23 mouse cellular contexts compared by ENCODE assay signal in the genomic region with DNA sequence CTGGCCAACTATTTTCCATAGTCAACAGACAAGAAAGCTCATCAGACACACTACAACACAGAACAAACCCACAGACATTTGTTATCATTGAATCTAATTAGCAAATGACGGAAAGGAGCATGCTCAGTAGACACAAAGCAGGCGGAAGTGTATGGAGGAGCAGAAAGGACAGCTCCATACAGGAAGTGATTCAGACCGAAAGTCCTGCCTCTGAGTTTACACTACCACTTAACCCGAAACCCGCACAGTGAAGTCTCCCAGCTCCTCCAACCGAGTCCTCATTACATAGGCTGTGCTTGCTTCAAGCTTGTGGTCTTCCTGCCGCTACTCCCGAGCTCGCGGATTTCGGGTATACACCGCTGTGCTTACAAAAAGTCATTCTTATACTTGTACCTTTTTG. TPM values are rescaled to one million over a fixed set of nuclear protein-coding genes. Genes with fewer than 3 reads are reported as not detected.
DNase-seq lines count a peak whose midpoint lies in the region; ATAC-seq and TF ChIP-seq lines count a peak whose summit lies in the region.
"Had no signal": no experiment of that assay in that cellular context is flagged by ENCODE, and none has a peak within 500 bp of the region (broad histone marks: within the 10 kb centered on the region; RNA-seq: fewer than 3 reads in every experiment).

No protein-coding gene starts in this region.

- H3K9ac ChIP-seq in lung, postnatal 0 days (replicated peaks; ENCODE audit: low read depth): no peak overlapping the region
- no peak overlapping the region for H3K9ac ChIP-seq in midbrain, embryonic 11.5 days (ENCODE audit: low read length)
- no peak overlapping the region for H3K9ac ChIP-seq in intestine, embryonic 16.5 days (ENCODE audit: low read depth, low read length)
- H3K9ac ChIP-seq: forebrain, embryonic 12.5 days; heart, embryonic 15.5 days; liver, embryonic 12.5 days; lung, embryonic 14.5 days had no signal

- H3K4me1 ChIP-seq in heart, embryonic 10.5 days: peaks cover 23% of the 10 kb centered on the region
- peaks cover 4% of the 10 kb centered on the region; the same call in 1 of the 2 replicates for H3K4me1 ChIP-seq in lung, postnatal 0 days (ENCODE audit: insufficient read depth, low read depth, low read length)
- peaks cover 14% of the 10 kb centered on the region for H3K4me1 ChIP-seq in midbrain, embryonic 11.5 days (ENCODE audit: control insufficient read depth, insufficient read depth, low read length)
- H3K4me1 ChIP-seq in intestine, embryonic 16.5 days (ENCODE audit: control insufficient read depth, insufficient read depth, low read length): no peaks in the 10 kb centered on the region

- no peak overlapping the region for H3K4me3 ChIP-seq in heart, embryonic 10.5 days
- no peak overlapping the region for H3K4me3 ChIP-seq in lung, postnatal 0 days (ENCODE audit: low read depth, low read length)
- no peak overlapping the region for H3K4me3 ChIP-seq in midbrain, embryonic 11.5 days (ENCODE audit: low read depth, low read length)
- H3K4me3 ChIP-seq in intestine, embryonic 16.5 days (ENCODE audit: low read length): no peak overlapping the region
- H3K4me3 ChIP-seq: forebrain, embryonic 12.5 days; heart, embryonic 15.5 days; limb, embryonic 10.5 days; liver, embryonic 12.5 days; midbrain, embryonic 10.5 days had no signal

- TF ChIP-seq EP300 in lung, postnatal 0 days (IDR thresholded peaks at IDR 0.05): no peak

- 86% methylated on average over 12 of the region's 12 CpGs for WGBS in heart, embryonic 10.5 days
- 80% methylated on average over 12 of the region's 12 CpGs for WGBS in lung, postnatal 0 days
- 94% methylated on average over 12 of the region's 12 CpGs for WGBS in midbrain, embryonic 11.5 days
- WGBS in intestine, embryonic 16.5 days: 83% methylated on average over 12 of the region's 12 CpGs

- H3K27ac ChIP-seq in heart, embryonic 10.5 days: no peak overlapping the region
- no peak overlapping the region for H3K27ac ChIP-seq in lung, postnatal 0 days (ENCODE audit: low read length)
- no peak overlapping the region for H3K27ac ChIP-seq in midbrain, embryonic 11.5 days (ENCODE audit: low read depth, low read length)
- no peak overlapping the region for H3K27ac ChIP-seq in intestine, embryonic 16.5 days (ENCODE audit: low read length)
- H3K27ac ChIP-seq: forebrain, embryonic 12.5 days; hindbrain, postnatal 0 days; limb, embryonic 10.5 days; liver, embryonic 12.5 days; macrophage; midbrain, embryonic 10.5 days had no signal

- H3K36me3 ChIP-seq in heart, embryonic 10.5 days: peaks cover 11% of the 10 kb centered on the region; the same call in 1 of the 2 replicates
- 0 out of 2 replicates have a peak, but pooled peaks cover 11% of the 10 kb centered on the region for H3K36me3 ChIP-seq in lung, postnatal 0 days (ENCODE audit: insufficient read depth, low read length)
- H3K36me3 ChIP-seq in midbrain, embryonic 11.5 days (ENCODE audit: control insufficient read depth, insufficient read depth, low read length): peaks cover 5% of the 10 kb centered on the region; the same call in 1 of the 2 replicates
- no peaks in the 10 kb centered on the region for H3K36me3 ChIP-seq in intestine, embryonic 16.5 days (ENCODE audit: control insufficient read depth, insufficient read depth, low read length)
- H3K36me3 ChIP-seq: heart, embryonic 15.5 days; liver, embryonic 12.5 days had no signal

- DNase-seq in heart, adult 11 months: peak; percentile 92
- DNase-seq in heart, embryonic 10.5 days (ENCODE audit: low spot score): no peak
- peak; percentile 20 for DNase-seq in lung, postnatal 36 days
- DNase-seq in lung, postnatal 0 days (ENCODE audit: low spot score): no peak
- no peak for DNase-seq in midbrain, embryonic 11.5 days (ENCODE audit: low spot score, missing footprints)
- DNase-seq in kidney, adult 18-20 months: no peak
- DNase-seq: adrenal gland, postnatal 36 days; cerebellum, adult 18-20 months; cerebellum, postnatal 36 days; kidney, adult 9 months; kidney, postnatal 36 days; lung, embryonic 14.5 days; thymus, postnatal 36 days had no signal

- no peaks in the 10 kb centered on the region for H3K27me3 ChIP-seq in heart, embryonic 10.5 days (ENCODE audit: insufficient read depth, poor library complexity, severe bottlenecking)
- no peaks in the 10 kb centered on the region for H3K27me3 ChIP-seq in lung, postnatal 0 days (replicated peaks; ENCODE audit: insufficient read depth, low read length)
- no peaks in the 10 kb centered on the region for H3K27me3 ChIP-seq in midbrain, embryonic 11.5 days (ENCODE audit: control insufficient read depth, insufficient read depth, low read length)
- H3K27me3 ChIP-seq in intestine, embryonic 16.5 days (replicated peaks; ENCODE audit: control insufficient read depth, insufficient read depth, low read length): no peaks in the 10 kb centered on the region
- H3K27me3 ChIP-seq: forebrain, embryonic 12.5 days; heart, embryonic 15.5 days; liver, embryonic 12.5 days had no signal

- H3K9me3 ChIP-seq in heart, embryonic 10.5 days: no peaks in the 10 kb centered on the region
- no peaks in the 10 kb centered on the region for H3K9me3 ChIP-seq in lung, postnatal 0 days (ENCODE audit: low read length)
- no peaks in the 10 kb centered on the region; the same call in 1 of the 2 replicates for H3K9me3 ChIP-seq in midbrain, embryonic 11.5 days (ENCODE audit: control insufficient read depth, low read length)
- no peaks in the 10 kb centered on the region for H3K9me3 ChIP-seq in intestine, embryonic 16.5 days (ENCODE audit: control insufficient read depth, low read length)
- H3K9me3 ChIP-seq: forebrain, embryonic 12.5 days; G1E; heart, embryonic 15.5 days; limb, embryonic 10.5 days; liver, embryonic 12.5 days; midbrain, embryonic 10.5 days had no signal

- ATAC-seq in lung, postnatal 0 days: no peak
- peak; percentile 98 for ATAC-seq in activated CD4-positive, CD25-positive, alpha-beta regulatory T cell, adult 4 months
- ATAC-seq in midbrain, embryonic 11.5 days (ENCODE audit: low FRiP score): no peak
- no peak for ATAC-seq in intestine, embryonic 16.5 days
- ATAC-seq: hindbrain, postnatal 0 days; liver, embryonic 12.5 days had no signal

- H3K4me2 ChIP-seq in lung, postnatal 0 days (replicated peaks; ENCODE audit: low read depth, low read length): no peak overlapping the region
- no peak overlapping the region for H3K4me2 ChIP-seq in midbrain, embryonic 11.5 days
- no peak overlapping the region for H3K4me2 ChIP-seq in intestine, embryonic 16.5 days (ENCODE audit: low read depth, low read length)
- H3K4me2 ChIP-seq: forebrain, embryonic 12.5 days; heart, embryonic 15.5 days; liver, embryonic 12.5 days; lung, embryonic 14.5 days had no signal

- TF ChIP-seq CTCF in lung, postnatal 0 days (IDR thresholded peaks at IDR 0.05): no peak

RNA-seq across cellular contexts. Expression of a gene that starts 46.4 kb away (rescaled TPM):
- polyA plus RNA-seq in heart, embryonic 10.5 days (2016; fragmentation: Nextera tagmentation; extraction: Ambion mirVana): 58.3 and 62.1 TPM in 2 replicates
- 58.1 and 62.6 TPM in 2 replicates for polyA plus RNA-seq in lung, postnatal 0 days (2015; fragmentation: Nextera tagmentation; extraction: Ambion mirVana)
- polyA plus RNA-seq in activated CD4-positive, CD25-positive, alpha-beta regulatory T cell, adult 4 months (2017; shearing (Covaris generic)): 10 to 100 TPM; 27.8 to 31.5 TPM
- 78.4 and 89.0 TPM in 2 replicates for polyA plus RNA-seq in midbrain, embryonic 11.5 days (2014; fragmentation: Nextera tagmentation; extraction: Ambion mirVana)
- 61.4 and 62.7 TPM in 2 replicates for polyA plus RNA-seq in intestine, embryonic 16.5 days (2015; fragmentation: Nextera tagmentation; extraction: Ambion mirVana)

Comparison
In these comparisons a context has a peak if more than half of its experiments do, and no peak if none do; other contexts are left out.
1. DNase-seq: peak in heart, adult 11 months (single experiment) and lung, postnatal 36 days (single experiment); none in heart, embryonic 10.5 days (single experiment), lung, postnatal 0 days (single experiment), midbrain, embryonic 11.5 days (single experiment) and kidney, adult 18-20 months (single experiment).